Mouse (Mus musculus) ovary, postnatal 14 days (tissue): ENCODE results near the gene Cmss1.

ENCODE experiments used
- DNase-seq: peaks from one replicate; pipeline ENCODE4 v3.0.0; 2022; ENCODE audit warnings: low spot score

Cmss1 gene

GRCm38 (mm10) chr16:57514371-57514770, 92.3 kb downstream of the Cmss1 start:
- no peak for DNase-seq

DNA sequence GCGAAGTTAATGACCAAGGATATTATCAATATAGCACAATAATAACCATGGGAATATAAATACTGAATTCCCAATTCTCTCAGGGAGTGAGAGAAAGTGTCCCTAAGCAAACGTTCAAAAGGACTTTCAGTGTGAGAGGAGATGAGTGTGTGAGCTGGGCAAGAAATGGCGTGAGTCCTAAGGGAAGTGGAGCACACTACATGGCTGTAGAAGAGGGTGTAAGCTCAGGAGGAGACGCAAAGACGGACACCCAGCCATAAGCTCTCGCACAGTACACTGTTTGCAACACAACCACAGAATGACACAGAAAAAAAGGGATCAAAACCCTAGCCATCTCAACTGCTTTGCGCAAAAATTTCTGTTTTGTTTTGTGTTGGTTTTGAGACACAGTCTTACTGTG, 93.1 kb downstream of the Cmss1 start:
- no peak for DNase-seq

DNA sequence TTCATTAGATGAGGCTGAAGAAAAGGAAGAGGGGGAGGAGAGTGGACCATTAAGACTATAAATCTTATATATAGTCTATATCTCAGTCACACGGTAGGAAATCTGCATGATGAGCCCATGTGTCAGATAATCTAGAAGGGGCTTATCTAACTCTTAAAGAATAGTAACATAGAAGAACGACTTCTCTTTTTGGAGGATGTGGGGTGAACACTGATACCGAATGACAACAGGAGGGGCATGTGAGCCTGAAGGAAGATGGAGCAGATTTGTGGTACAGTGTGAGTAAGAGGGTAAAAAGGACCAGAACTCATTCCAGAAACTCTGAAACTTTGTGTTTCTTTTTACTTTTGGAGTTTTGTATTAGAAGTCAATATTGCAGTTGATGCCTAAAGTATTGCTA, 97.6 kb downstream of the Cmss1 start:
- DNase-seq: no peak

- no peak for DNase-seq
Observed at GRCm38 (mm10) chr16:57508351-57508750, 98.3 kb downstream of the Cmss1 start.

- DNase-seq: no peak
Observed at GRCm38 (mm10) chr16:57506133-57506532, 100.5 kb downstream of the Cmss1 start.

DNA sequence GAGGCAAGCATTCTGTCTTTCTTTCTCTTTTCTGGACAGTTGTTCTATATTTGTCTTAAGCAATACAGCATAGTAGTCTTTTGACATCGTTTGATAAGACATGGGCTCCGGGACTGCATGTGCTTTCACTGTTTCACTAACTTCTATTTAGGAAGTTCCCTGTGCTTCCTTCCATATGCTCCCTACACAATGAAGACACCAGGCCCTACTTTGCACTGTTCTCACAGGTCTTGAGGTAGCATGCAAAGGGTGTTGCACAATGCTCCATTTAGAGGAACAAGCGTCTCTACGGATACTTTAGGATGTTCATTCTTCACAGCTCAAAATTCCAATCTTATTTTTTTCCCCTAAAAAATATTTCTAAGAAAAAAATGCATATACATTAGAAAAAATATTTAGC, 101.9 kb downstream of the Cmss1 start:
- DNase-seq: no peak

- no peak for DNase-seq
Observed at GRCm38 (mm10) chr16:57502761-57503160, 103.9 kb downstream of the Cmss1 start.

DNA sequence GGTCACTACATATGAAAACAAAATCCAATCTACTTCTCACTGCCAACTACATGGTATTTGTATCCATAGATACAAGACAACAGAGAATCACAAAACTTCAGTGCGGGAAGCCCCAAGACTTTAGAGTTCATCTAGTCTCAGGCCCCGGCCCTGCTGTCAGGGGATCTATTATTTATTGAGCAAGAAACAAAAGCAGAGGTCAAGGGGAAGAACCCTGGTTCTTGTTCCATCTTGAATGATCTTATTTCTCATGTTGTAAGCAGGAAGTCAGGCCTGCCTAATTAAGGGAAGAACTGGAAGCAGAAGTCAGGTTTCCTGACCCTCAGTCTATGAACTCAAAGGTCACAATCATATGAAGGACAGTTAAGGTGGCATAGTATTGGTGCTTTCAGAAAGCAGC, 104.4 kb downstream of the Cmss1 start:
- DNase-seq: no peak

GRCm38 (mm10) chr16:57500851-57501250, 105.8 kb downstream of the Cmss1 start:
- DNase-seq: no peak

DNA sequence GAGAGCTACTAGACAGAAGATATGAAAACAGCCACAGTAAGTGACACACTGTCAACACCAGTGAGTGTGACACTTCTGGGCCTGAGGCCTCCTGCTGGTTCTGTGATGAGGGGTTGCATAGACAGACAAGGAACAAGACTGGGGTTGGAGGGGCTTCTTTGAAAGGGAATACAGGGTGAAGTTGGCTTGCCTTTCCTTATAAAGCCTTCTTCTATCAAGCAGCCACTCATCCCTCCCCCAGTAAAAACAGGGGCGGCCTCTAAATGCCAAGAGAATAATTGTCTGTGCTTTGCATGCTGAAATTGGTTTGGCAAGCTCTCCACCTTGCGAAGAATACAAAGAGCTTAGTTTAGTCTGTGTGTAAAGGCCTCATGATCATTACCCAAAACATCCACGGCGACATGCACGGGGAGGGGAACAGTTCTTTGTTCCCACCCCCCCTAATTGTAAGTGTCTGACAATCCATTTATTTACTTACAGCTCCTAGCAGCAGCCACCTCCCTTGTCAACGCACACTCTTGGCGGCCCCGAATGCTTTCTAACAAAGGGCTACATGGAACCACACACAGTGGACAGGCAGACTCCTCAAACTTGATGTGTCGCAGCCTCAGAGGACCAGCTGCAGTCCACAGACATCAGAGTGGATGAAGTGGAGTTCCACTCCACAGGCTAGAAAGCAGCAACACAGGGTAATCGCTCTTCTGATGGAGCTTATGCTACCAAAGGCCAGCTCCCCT, 110.1 kb downstream of the Cmss1 start:
- no peak for DNase-seq

GRCm38 (mm10) chr16:57495476-57496203, 111.0 kb downstream of the Cmss1 start:
- no peak for DNase-seq

DNA sequence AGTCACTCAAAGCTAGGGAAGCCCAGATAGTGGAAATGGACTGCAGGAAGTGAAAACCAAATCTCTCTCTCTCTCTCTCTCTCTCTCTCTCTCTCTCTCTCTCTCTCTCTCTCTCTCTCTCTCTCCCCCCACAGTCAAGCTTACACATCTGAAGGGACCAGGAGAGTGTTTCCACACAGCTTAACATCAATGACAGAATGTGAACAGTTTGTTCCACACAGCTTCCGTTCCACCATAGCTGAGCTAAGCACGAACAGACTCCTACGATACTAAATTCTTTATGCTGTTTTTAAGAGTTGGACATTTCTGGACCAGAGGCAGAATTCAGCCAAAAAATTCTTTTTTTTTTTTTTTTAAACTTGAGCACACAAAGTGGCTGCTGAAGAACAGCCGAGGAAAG, 114.8 kb downstream of the Cmss1 start:
- DNase-seq: no peak

DNA sequence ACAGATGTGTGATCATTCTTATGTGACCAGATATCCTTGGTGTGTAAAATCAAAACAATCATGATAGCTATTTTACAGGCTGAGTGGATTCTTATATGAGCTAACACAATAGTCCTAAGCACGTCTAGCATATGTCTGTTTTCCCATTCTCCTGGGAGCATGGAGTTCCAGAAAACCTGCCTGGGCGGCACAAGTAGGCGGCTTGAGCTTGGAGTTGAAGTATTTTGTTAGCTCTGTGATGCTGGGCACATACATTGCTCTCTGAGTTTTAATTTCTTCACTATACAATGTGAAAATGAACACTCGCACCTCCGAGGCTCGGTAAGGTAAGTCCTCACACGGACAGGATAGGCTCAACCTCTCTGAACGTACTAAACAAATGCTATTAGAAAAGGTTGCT, 116.0 kb downstream of the Cmss1 start:
- DNase-seq: no peak

DNA sequence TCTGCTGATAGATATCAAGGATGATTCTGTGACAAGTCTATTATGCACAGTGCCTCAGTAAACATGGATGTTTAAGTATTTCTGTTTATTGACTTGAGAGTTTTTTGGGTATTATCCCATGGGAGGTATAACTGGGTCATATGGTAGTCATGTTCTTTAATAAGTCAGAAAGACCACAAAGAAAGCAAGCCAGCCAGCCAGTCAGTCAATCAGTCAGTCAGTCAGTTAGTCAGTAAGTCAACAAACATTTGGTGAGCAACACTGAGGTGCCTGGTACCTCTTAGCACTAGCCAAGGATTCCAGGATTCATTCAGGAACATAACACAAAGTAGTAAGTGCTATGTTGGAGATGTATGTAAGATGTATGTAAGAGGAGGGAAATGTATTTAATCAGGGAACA, 118.0 kb downstream of the Cmss1 start:
- DNase-seq: no peak

DNA sequence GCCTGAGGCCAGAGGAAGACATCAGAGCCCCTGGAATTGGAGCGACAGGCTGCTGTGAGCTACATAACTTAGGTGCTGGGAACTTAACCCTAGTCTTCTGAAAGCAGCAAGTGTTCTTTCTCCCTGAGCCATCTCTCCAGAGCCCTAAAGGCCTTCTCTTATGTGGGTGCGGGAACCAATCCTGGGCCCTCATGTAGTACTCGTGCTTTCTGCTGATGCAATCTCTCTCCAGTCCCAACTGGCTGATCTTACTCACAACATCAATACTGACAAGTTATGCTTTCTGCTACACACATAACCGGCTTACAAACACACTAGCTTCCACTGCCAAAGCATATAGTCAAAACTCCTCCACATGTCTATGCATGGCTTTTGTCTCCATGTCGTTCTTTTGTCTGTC, 120.4 kb downstream of the Cmss1 start:
- DNase-seq: no peak

GRCm38 (mm10) chr16:57485265-57485664, 121.4 kb downstream of the Cmss1 start:
- no peak for DNase-seq

DNA sequence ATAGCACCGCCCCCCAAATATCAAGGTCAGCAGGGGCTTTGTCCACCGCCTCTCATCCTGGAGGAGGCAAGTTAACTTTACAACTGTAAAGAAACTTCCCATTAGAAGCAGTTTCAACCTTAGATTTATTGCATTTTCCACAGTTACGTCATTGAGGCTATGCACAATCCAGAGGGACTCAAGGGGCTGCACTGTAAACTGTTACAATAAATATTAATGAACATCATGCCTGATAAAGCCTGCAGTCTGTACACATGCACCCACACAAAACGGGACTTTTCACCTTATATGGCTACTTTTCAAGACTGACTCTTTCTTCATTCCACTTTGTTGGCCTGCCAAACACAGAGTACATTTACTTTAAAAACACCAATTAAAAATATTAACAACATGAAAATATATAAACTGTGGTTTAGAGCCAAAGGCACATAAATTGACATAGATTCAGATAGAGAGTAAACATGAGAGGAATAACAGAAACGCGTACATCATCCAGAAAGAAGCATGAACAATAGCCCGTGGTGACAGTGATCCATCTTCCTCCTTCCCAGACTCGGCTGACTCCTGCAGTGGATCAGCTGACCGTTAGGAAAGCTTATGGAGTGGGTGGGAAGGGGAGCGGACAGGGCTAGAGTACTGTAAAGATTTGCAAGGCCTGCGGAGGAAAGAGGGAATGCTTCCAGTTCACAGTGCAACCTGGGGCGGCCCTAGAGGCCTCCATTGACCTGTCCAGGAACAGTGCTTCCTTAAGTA, 122.4 kb downstream of the Cmss1 start:
- no peak for DNase-seq

DNA sequence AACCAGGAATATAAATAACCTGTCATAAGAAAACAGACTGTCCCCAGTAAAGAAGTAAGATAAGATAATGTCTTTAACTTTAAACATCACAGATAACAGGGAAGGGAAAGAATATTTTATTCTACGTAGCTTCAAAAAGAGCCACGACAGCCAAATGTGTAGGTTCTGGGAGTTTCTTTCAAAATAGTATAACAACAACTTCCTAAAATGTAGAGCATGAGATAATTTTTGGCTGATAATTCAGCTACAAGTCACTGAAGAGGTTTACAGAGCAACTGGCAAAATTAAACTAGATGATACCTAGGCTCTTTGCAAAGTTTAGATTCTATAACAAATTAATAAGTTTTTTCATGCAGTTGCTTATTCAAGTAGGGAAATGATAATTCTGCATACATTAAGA, 123.2 kb downstream of the Cmss1 start:
- DNase-seq: no peak

DNA sequence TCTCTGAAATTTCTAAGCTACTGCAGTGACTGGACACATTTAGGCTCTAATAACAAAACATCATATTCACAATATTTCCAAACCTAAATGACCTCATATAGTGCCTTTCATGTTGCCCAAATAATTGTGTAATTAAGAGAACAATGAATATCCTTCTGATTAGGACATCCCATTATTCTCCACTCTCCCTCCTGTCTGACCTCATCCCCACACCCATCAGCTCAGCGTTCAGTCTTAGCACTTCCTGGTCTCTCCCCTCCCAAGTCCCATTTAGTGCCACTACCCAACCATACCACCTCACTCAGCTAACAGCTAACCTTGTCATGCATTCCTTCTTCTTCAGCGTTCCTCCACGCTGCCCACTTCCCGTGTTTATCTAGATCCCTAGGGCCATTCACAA, 123.8 kb downstream of the Cmss1 start:
- DNase-seq: no peak

DNA sequence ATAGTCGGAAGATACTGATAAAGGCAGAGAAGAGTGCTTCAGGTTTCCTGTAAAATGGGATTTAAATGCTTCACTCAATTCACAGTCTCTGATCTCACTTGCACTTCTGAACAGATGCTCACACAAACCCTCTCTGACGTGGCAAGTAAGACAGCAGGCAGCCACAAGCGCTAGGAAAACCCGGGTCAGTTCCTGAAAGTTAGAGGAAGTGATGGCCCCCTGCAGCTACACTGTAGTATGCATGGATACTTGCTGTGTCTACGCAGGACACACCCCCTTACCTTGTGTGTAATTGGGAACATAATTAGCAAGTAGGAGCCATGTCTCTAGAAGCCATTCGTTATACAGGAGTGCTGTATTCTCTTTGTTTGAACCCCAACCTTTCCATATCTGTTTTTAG, 124.4 kb downstream of the Cmss1 start:
- no peak for DNase-seq

DNA sequence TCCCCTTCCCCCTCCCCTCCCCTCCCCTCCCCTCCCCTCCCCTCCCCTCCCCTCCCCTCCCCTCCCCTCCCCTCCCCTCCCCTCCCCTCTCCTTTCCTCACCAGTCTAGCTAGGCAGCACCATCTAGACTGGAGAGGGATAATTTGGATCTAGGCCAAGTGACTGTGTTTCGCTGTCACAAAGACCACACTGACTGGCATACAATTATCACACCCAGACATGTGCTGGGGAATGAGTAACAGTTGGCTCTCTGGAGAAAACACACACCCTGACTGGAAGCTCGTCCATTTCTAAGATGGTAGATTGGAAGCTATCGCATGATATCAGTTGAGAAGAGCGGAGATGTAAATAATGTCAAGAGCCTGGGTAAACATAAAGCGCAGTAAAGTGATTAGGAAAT, 126.9 kb downstream of the Cmss1 start:
- no peak for DNase-seq

DNA sequence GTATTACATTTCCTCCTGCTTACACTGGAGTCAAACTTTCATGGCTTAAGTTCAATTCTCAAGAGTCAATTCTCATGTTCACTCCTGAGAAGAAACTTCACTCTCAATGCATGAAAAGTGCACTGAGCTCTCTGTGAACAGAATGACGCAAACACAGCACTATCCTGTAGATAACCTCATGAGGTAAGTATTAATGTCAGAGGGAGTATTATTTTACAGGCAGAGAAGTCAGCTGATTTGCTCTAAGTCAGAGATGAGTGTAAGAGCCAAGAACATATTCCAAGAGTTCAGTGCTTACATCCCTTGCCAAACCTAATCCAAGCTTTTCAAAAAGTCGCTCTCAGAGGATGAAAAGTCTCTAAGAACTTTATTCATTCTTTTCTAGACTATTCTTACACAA, 128.2 kb downstream of the Cmss1 start:
- DNase-seq: no peak

- DNase-seq: no peak
Observed at GRCm38 (mm10) chr16:57473415-57474085, 133.1 kb downstream of the Cmss1 start.
